Mouse (Mus musculus) ovary, adult 10 weeks (tissue): ENCODE measurements around the gene Atp13a4. TPM values are rescaled to one million over a fixed set of nuclear protein-coding genes. Genes with fewer than 3 reads are reported as not detected.

Experiments used
- polyA plus RNA-seq: library from polyadenylated mRNA; stranded (reverse); fragments of 350-450 nt; fragmentation: Illumina TruSeq; extraction: RNeasy Lipid Tissue Mini Kit (QIAGEN cat#74804); gene quantifications from one replicate; pipeline ENCODE4 v1.2.3, GENCODE M21; 2014

Gene Atp13a4
- polyA plus RNA-seq = not detected

DNA sequence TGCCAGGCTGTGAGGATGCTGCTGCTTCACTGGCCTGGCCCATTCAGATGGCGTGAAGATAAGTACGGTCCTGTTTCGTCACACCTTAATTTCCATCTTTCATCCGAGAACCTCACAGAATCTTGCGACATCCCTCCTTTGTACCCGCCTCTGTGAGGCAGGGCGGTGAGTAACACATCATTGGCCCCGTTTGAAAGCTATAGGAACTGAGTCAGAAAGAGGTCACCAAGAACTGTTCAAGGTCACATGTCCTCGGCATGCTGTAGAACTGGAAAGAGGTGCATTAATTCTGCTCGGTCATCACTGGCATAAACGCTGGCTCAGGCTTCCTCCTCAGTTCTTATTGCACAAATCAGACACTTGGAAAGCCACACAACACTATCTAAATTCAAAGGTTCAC, at the start of gene Atp13a4:
Atp13a4 (minus strand) TSS at position 36 of the 400 bp plus-strand sequence.

GRCm38 (mm10) chr16:29579167-29579786, 34.6 kb upstream of the Atp13a4 start, which contains the start of gene Opa1:
TSS of gene Opa1 (plus strand) at chr16:29579334.

DNA sequence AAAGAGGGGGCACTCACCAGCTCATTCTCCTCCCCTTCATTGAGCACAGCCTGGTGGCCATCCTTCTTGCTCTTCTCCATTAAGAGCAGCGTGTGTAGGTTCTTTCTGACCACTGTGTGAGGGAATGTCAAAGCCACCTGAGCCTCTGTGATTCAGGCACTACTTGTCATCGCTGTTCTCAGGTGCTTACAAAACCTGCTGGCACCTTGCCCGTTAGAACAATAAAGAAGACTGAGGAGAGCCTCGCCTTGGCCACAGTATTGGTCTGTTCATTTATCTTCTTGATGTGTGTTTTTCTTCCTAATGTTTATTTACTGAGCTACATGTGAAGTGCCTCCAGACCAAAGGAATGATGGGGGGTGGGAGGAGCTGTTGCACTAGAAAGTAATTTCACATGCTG, 166.2 kb downstream of the Atp13a4 start, which contains the start of gene Atp13a5:
Atp13a5 (minus strand) TSS at position 275 of the 400 bp plus-strand sequence.

Other genes with a start within 250 kb of the Atp13a4 start
- gene Atp13a5, start 166.1 kb downstream of the Atp13a4 start, polyA plus RNA-seq = 5.0 TPM
- gene Opa1, start 34.5 kb upstream of the Atp13a4 start, polyA plus RNA-seq = 70.4 TPM